Mouse (Mus musculus) liver, embryonic 16.5 days (tissue): ENCODE results near the gene Cdyl. TPM values are rescaled to one million over a fixed set of nuclear protein-coding genes. Genes with fewer than 3 reads are reported as not detected.

Source experiments
- ATAC-seq: fragments of 200-750 bp; cut with Nextera tagmentation; 2 replicates; pipeline ENCODE4 v1.8.0; 2017; ENCODE audit warnings: low read depth, mild to moderate bottlenecking, moderate number of reproducible peaks, moderate library complexity
- H3K27ac ChIP-seq: fragments of 300-500 bp; sonication (generic); 2 replicates; pipeline ENCODE4 v1.5.1; 2014; ENCODE audit warnings: mild to moderate bottlenecking, low read length
- H3K27me3 ChIP-seq: fragments of 300-500 bp; sonication (generic); 2 replicates; pipeline ENCODE4 v1.6.1; 2014; ENCODE audit warnings: low read depth, low read length, mixed read lengths; ENCODE audit not compliant: control insufficient read depth, insufficient read depth
- H3K36me3 ChIP-seq: fragments of 300-500 bp; sonication (generic); 2 replicates; pipeline ENCODE4 v1.6.1; 2014; ENCODE audit warnings: mild to moderate bottlenecking; ENCODE audit not compliant: control insufficient read depth, insufficient read depth
- H3K4me1 ChIP-seq: fragments of 300-500 bp; sonication (generic); 2 replicates; pipeline ENCODE4 v1.6.1; 2014; ENCODE audit warnings: low read depth, low read length, mixed read lengths; ENCODE audit not compliant: control insufficient read depth
- H3K4me2 ChIP-seq: fragments of 300-500 bp; sonication (generic); 2 replicates; pipeline ENCODE4 v1.6.1; 2014; ENCODE audit warnings: low read depth, low read length, mixed read lengths
- H3K4me3 ChIP-seq: fragments of 300-500 bp; sonication (generic); 2 replicates; pipeline ENCODE4 v1.5.1; 2014; ENCODE audit warnings: low read depth, mild to moderate bottlenecking, low read length
- H3K9ac ChIP-seq: fragments of 300-500 bp; sonication (generic); 2 replicates; pipeline ENCODE4 v1.6.1; 2014; ENCODE audit warnings: low read depth, low read length
- H3K9me3 ChIP-seq: fragments of 300-500 bp; sonication (generic); replicated peaks from 2 replicates; pipeline ENCODE4 v1.6.1; 2016; ENCODE audit warnings: low read length; ENCODE audit not compliant: control insufficient read depth
- WGBS: fragments of 180-500 bp; shearing (Covaris S2); extraction: QIAGEN DNeasy Blood & Tissue Kit; methylation state at CpG from one replicate; pipeline ENCODE4 v1.1.7; 2014; ENCODE audit not compliant: insufficient replicate concordance; 5-methylcytosine and 5-hydroxymethylcytosine counted together
- polyA plus RNA-seq: library from polyadenylated mRNA; unstranded; fragments of >200 nt; fragmentation: Nextera tagmentation; extraction: Ambion mirVana; gene quantifications from 2 replicates; pipeline ENCODE4 v1.2.1, GENCODE M21; 2015

Gene Cdyl
- polyA plus RNA-seq, 1 experiment from 2014 or later: 3.4 TPM

DNA sequence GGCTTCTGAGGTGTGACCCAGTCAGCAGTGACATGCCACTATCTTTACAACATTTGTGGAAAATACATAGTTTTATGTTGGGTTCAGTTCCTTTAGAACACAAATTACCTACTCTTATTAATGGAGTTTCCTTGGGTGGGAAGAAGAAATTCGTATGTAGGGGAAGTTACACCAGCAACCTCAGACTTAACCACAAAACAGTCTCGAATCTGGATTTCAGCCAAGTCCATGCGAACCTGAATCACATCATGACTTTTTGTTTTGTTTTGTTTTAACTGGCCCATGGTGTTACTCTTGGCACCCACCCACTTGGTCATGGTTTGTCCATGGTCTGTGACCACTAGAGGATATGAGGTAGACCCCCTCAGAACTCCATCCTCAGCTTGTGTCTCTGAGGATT is 211.5 kb downstream of the Cdyl start:
- Histone ChIP-seq H3K4me3 (no peak overlapping the region), H3K4me1 (no peaks in the 10 kb centered on the region), H3K9me3 (no peaks in the 10 kb centered on the region), H3K27ac (no peak overlapping the region), H3K36me3 (peaks cover 9% of the 10 kb centered on the region), H3K27me3 (no peaks in the 10 kb centered on the region), H3K4me2 (no peak overlapping the region), H3K9ac (no peak overlapping the region)
- no peak for ATAC-seq
- WGBS: 42% methylated on average over 3 of the region's 3 CpGs

DNA sequence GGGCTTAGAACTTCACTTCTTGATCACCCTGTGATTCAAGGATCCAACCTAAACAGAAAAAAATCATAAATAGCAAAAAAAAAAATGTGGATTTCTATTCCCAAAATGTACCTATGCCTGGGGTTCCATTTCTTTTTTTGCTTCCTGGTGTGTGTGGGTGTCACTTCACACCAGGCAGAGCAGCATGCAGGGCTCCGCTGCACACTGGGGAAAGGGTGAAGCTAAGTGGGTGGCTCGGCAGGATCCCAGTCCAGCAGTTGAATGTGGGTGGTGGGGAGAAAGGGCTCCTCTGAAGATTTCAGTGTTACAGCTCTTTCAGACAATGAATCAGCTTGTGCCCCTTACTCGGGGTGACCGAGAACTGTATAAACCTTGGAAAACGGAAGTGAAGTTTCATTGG is 215.8 kb downstream of the Cdyl start:
- ATAC-seq: no peak
- Histone ChIP-seq H3K9ac (no peak overlapping the region), H3K36me3 (peaks cover 9% of the 10 kb centered on the region), H3K27ac (no peak overlapping the region), H3K4me3 (no peak overlapping the region), H3K27me3 (no peaks in the 10 kb centered on the region), H3K4me1 (no peaks in the 10 kb centered on the region), H3K9me3 (no peaks in the 10 kb centered on the region), H3K4me2 (no peak overlapping the region)
- 86% methylated on average over 5 of the region's 5 CpGs for WGBS

DNA sequence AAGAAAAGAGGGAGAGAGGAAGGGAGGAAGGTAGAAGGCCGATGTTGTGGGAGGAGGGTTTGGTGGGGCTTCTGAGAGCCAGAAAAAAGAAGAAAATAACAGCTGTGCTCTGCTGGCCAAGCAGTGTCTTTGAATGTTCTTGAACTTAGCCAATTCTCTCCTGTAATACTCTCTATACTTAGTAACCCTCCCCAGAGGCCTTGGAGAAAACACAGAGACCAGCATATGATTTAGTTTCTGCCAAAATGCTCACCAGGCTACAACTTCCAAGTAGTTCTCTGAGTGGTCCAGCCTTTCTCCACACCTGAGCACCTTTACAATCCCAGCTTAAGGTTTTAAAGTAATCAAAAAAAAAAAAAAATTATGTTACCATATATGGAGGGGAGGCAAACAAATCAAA is 218.6 kb downstream of the Cdyl start:
- no peak for ATAC-seq
- no peaks in the 10 kb centered on the region for H3K9me3 ChIP-seq

DNA sequence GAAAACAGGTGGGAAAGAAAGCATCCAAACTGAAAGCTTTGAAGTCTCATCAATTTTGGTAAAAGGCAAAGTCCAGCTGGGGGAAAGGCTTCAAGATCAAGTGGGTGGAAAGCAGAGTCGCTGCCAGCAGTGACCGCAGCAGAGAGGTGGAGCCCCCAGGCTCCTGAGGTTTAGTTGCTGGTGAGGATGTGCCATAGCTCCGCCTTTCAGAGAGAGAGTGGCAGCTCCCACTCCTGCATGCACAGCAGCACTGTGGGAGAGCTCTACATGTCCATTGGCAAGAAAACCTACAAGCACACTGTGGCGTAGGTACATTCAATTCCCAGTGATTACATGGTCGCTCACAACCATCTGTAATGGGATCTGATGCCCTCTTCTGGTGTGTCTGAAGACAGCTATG is 219.4 kb downstream of the Cdyl start:
- no peak for ATAC-seq
- Histone ChIP-seq H3K27me3 (no peaks in the 10 kb centered on the region), H3K9ac (no peak overlapping the region), H3K9me3 (no peaks in the 10 kb centered on the region), H3K27ac (no peak overlapping the region), H3K4me2 (no peak overlapping the region), H3K36me3 (no peaks in the 10 kb centered on the region; the same call in 1 of the 2 replicates), H3K4me3 (no peak overlapping the region), H3K4me1 (no peaks in the 10 kb centered on the region)
- 57% methylated on average over 5 of the region's 5 CpGs for WGBS

More for the DNA sequence above, 218.6 kb downstream of the Cdyl start:
- H3K4me3 ChIP-seq: no peak overlapping the region
- H3K4me2 ChIP-seq: no peak overlapping the region
- no peaks in the 10 kb centered on the region; the same call in 1 of the 2 replicates for H3K36me3 ChIP-seq
- WGBS: 58% methylated on average over 1 of the region's 1 CpGs
- H3K27ac ChIP-seq: no peak overlapping the region
- no peaks in the 10 kb centered on the region for H3K4me1 ChIP-seq
- H3K9ac ChIP-seq: no peak overlapping the region
- no peaks in the 10 kb centered on the region for H3K27me3 ChIP-seq

DNA sequence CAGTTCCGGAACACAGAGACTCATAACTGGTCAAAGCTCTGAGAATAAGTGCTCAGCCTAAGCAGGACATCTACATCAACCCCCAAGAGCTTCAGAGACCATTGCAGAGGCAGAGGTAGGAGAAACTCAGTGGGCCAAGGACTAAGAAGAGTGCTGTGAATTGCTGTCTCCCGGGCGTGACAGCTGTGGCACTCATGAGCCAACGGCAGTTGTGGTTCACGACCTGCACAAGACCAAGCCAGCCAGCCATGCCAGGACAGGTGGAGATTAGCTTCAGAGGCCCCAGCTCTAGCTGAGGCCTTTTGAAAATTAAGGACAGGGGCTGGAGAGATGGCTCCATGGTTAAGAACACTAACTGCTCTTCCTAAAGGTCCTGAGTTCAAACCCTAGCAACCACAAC is 219.9 kb downstream of the Cdyl start:
- Histone ChIP-seq H3K27me3 (no peaks in the 10 kb centered on the region), H3K27ac (no peak overlapping the region), H3K9me3 (no peaks in the 10 kb centered on the region), H3K36me3 (no peaks in the 10 kb centered on the region), H3K4me3 (no peak overlapping the region), H3K4me2 (no peak overlapping the region), H3K4me1 (no peaks in the 10 kb centered on the region), H3K9ac (no peak overlapping the region)
- ATAC-seq: no peak
- 65% methylated on average over 5 of the region's 5 CpGs for WGBS

DNA sequence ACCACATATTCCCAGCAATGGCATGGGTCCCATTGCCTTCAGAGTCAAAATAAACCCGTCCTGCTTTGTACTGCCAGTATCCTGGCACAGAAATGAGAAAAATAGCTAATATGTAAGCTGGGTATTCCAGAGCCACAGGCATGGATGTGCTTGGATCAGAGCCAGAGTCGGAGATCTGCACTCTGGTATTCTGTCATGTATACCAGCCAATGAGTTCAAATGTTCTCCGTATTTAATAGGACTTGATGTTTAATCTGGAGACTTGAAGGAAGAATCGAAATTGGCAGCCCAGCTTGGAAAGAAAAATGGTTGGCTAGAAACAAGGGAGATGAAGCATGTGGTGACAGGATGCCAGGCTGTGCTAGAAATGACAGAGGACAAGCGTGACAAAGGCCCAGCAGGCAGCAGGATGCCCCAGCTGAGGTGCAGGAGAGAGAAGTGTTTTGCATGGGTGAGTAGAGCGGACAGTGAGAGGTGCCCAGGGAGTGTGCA is 221.0 kb downstream of the Cdyl start:
- no peaks in the 10 kb centered on the region for H3K9me3 ChIP-seq
- no peak for ATAC-seq
- no peak overlapping the region for H3K4me3 ChIP-seq
- H3K27ac ChIP-seq: no peak overlapping the region
- H3K4me1 ChIP-seq: no peaks in the 10 kb centered on the region
- H3K4me2 ChIP-seq: no peak overlapping the region
- H3K9ac ChIP-seq: no peak overlapping the region
- 56% methylated on average over 6 of the region's 6 CpGs for WGBS
- no peaks in the 10 kb centered on the region for H3K36me3 ChIP-seq
- H3K27me3 ChIP-seq: no peaks in the 10 kb centered on the region

DNA sequence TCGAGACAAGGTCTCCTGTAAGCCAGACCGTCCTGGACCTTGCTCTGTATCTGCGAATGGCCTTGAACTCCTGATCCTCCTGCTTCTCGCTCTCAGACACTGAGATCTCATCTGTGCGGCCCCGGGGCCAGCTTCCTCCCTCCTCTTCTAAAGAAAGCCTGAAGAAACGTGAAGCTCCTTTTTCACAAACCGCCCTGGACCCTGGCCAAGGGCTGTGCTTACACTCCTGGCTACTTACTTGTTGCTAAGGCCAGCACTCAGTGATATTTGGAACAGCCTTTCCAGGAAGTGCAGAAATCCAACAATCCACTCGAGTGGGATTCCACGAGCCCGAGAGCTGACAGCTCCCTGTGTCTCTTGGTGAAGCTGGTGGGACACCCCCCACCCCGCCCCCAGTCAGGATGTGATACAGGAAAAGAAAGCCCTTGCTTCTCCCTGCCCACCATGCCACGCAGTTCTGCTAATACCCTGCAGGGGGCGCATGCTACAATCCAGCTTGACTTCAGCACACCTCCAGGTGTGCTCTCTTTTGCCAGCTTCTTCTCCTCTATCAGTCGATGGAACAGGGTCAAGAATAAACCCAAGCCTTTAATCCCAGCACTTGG is 226.6 kb downstream of the Cdyl start:
- H3K4me1 ChIP-seq: no peaks in the 10 kb centered on the region
- no peak overlapping the region for H3K4me3 ChIP-seq
- H3K9ac ChIP-seq: no peak overlapping the region; the same call in 1 of the 2 replicates
- no peak overlapping the region for H3K4me2 ChIP-seq
- no peak overlapping the region for H3K27ac ChIP-seq
- 20% methylated on average over 15 of the region's 15 CpGs for WGBS
- H3K27me3 ChIP-seq: no peaks in the 10 kb centered on the region
- no peaks in the 10 kb centered on the region for H3K9me3 ChIP-seq
- H3K36me3 ChIP-seq: no peaks in the 10 kb centered on the region
- no peak for ATAC-seq

DNA sequence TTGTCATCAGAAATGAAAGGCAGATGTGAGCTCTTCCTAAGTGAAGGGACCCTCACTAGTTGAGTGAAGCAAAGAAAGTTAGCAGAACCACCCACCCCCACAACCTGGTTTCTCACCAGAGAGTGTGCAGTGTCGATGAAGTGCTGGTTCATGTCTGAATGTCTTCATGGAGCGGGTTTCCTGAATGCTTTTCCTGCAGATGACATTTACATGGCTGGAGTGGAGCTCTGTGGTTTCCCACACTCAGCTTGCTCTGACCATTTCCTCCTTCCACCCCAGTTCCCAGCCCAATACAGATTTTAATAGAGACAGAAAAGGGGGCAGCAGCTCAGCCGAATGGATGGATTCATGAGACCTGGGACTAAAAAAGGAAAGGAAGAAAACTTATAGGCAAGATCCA is 233.2 kb downstream of the Cdyl start:
- Histone ChIP-seq H3K27ac (no peak overlapping the region), H3K9ac (no peak overlapping the region), H3K4me2 (no peak overlapping the region), H3K4me3 (no peak overlapping the region), H3K36me3 (no peaks in the 10 kb centered on the region), H3K4me1 (no peaks in the 10 kb centered on the region), H3K27me3 (no peaks in the 10 kb centered on the region), H3K9me3 (no peaks in the 10 kb centered on the region)
- ATAC-seq: no peak
- WGBS: 17% methylated on average over 3 of the region's 3 CpGs

DNA sequence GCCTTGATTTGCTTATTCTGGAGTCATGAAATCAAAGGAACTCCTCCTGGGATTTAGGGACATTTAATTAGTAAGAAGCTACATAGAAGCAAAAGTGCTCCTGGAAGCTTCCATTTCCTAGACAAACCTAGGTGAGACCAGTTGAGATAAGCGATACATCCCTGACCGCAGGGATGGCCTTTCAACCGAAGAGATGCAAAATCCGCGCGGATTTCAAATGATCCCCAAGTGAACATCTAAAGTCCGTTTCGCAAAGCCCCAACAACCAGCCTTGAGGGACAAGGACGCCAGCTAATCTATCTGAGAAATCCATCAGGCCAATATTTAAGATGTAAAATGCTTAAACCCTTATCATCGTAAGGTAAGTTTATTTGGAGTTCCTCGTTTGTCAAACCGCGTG is 245.7 kb downstream of the Cdyl start:
- WGBS: 1% methylated on average over 13 of the region's 13 CpGs
- Histone ChIP-seq H3K9ac (peak overlapping the region; percentile 55), H3K4me1 (peaks cover 6% of the 10 kb centered on the region), H3K4me2 (peak overlapping the region; percentile 84), H3K27ac (no peak overlapping the region), H3K4me3 (peak overlapping the region; percentile 73), H3K27me3 (no peaks in the 10 kb centered on the region), H3K36me3 (no peaks in the 10 kb centered on the region), H3K9me3 (no peaks in the 10 kb centered on the region)
- ATAC-seq: no peak
